Mouse (Mus musculus) embryo, embryonic 10.5 days (tissue): Measurements from ENCODE around the gene Vav1.
A peak's percentile ranks its signal among the peaks of the same experiment; 100 is the strongest.

Experiments used
- DNase-seq: peaks from one replicate; pipeline ENCODE4 v3.0.0-alpha.2; 2015; ENCODE audit warnings: low spot score

Gene Vav1

DNA sequence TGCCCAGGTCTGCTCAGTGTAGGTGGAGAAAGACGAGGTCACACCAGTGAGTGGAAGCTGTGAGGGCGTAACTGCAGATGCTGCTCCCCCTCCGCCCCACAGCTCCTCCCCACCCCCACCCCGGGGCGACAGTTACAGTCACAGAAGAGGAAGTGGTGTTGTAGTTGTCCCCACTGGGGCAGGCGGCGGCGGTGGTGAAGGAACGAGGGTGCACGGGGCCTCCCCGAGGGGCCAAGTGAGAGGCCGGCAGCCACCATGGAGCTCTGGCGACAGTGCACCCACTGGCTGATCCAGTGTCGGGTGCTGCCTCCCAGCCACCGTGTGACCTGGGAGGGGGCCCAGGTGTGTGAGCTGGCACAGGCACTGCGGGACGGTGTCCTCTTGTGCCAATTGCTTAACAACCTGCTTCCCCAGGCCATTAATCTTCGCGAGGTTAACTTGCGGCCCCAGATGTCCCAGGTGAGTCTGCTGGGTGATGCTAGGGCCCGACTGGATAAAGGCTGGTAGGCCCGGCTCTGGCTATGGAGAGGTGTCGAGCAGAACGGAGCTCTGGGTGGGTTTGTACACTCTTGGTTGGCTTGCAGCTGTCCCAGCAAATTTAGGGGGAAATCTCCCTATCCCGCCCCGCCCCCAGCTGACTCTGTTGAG, at the start of gene Vav1:
Vav1 (plus strand) TSS at position 158 of the 648 bp plus-strand sequence.
- DNase-seq: no peak

DNA sequence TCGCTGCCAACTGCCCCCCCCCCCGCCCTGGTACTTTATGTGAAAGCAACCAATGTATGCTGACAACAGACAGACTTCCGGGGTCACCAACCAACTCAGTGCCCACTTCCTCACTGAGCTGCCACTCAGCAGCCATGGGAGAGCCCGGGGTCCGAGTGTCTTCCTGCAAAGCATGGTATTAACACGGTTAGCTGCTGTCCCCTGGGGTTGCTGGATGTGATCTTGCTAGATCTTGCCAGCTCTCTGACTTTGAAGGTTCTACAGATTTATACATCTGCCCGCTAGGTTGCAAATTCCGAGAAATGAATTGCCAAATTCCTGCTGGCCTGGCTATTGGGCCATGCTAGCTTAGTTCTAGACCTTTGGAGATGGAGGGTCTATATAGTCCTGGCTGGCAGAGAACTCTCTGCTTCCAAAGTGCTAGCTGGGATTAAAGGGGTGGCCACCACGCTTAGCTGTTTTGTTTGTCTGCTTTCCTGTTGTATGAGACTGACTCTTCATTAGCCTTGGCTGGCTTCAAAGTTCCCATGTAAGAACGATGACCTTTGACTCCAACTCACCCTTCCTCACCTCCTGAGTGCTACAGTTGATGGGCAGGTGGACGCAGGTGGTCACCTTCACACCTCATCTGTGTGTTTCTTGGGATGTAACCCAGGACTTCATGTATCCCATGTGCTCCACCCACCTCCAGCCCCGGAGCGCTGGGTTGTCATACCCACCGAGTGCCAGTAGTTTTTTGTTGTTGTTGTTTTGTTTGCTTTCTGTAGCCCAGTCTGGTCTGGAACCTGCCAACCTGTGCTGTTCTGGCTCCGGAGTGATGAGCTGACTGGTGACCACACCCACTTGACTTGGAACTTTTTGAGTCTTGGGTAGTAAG, 48.8 kb upstream of the Vav1 start:
- DNase-seq: no peak

DNA sequence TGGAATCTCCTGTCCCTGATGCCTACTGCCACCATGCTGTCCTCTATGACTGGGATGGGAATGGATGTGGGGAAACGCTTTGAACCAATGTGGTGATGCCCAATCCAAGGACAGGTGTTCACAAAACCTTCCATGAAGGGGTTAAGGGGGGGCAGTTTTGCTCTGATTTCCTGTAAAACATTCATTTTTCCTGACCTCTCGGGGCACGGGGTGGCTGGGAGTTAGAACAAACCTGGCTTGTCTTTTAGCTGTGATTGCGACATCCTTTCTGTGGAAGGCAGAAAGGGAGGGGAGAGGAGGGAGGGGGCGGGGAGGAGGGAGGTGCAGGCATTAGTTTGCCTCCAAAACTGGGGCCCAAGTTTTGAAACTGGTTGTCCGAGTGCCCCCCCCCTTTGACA, 48.2 kb upstream of the Vav1 start:
- DNase-seq: no peak

DNA sequence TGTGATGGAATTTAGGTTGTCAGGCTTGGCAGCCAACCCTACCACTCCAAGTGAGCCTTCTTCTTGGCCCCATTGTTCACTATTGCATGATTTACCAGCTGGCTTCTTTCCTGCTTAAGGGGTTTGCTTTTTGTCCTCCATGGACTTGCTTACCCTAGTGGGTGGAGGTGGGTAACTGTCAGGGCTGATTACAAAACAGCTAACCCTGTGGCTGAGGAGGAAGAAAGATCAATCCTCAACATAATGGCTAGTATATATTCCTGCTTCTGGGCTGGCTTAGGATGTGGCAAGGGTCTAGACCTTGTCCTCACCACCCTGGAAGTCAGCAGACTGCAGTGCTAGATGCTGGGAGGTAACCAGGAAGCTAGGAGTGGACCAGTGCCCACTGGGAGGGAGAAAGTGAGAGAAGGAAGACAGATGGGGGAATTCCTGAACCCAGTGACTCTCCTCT, 47.6 kb upstream of the Vav1 start:
- no peak for DNase-seq

DNA sequence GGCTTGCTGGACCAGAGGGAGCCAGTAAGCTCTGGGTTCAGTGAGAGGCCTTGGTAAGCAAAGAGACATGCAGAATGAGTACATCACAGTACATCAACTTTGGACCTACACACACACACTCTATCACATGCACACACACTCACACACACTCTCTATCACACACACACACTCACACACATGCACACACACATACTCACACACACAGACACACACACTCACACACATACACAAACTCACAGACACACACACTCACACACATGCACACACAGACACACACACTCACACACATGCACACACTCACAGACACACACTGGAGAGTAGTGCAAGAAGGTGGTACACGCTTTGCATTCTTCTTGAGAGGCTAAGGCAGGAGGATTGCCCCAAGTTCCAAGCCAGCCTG, 46.7 kb upstream of the Vav1 start:
- no peak for DNase-seq

DNA sequence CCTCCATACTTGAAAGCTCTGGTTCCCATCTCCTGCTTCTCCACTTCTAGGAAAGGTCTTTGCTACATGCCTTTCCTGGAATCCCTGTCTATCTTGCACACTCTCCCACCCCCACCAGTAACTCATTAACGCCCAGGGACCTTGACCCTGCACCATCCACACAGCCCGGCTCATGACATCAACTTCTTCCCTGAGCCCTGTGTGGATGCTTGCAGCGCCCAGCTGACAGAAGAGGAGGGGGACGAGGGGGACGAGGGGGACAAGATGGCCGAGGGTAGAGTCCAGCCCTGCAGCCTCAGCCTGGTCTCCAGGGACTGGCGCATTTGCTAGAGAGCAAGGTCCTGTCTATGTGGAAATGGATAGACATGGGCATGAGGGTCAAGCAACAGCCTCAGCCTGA, 45.9 kb upstream of the Vav1 start:
- peak; percentile 5 for DNase-seq

DNA sequence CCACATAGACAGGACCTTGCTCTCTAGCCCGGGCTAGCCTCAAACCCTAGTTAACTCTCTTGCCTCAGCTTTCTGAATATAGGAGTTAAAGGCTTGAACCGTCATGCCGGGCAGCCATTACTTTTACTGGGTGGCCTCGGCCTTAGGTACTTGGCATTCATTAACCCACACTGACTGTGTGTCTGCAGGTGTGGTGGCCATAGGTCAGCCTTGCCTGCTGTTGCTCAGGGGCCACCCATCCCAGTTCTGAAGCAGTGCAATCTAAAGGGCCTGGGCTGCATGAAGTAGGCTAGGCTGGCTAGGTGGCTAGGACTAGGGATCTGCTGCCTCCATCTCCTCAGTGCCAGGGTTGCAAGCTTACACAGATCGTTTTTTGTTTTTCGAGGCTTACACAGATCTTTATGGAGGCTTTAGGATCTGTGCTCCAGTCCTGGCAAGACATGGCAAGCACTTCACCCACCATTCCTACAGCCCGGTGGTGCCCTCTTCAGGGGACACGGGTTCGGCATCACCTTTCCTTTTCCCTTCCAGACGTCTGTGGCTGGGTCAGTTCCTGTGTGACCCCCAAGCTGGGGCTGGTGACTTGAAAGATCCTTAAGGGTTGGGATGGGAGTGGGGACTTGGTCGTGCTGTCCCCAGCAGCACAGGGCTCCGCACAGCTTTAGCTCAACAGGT, 44.5 kb upstream of the Vav1 start:
- DNase-seq: no peak

DNA sequence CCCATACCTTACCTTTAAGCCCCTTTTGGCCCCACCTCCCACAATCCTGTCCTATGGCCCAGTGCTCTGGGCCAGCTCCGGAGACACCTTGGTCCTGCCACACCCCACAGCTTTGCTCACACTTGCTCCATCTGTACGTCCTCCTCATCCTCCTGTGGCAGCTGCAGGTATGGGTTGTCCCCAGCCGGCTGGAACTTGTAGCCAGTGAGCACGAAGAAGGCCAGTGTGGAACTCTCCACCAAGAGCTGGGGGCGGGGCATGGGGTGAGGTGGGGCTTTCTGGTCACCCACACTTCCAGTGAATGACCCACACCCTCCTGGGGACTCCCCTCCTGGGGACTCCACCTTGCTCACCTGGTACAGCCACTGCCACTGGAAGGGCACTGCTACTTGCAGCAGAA, 43.1 kb upstream of the Vav1 start:
- DNase-seq: no peak

DNA sequence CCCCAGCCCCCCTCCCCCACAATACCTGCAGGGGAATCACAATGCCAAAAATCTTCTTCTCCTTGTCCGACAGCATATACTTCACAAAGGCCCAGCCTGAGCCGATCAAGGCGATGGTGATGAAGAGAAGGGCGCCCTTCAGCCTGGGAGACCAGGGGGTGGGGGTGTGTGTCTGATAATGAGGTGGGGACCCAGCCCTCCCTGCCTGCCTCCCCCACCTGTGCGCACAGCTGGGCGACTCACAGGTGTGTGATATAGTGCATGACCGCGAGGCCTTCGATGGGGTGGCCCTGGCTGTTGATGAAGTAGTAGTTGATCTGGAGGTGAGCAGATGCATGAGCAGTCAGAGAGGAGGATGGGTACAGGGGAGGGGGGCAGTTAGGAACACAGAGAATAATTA, 41.7 kb upstream of the Vav1 start:
- no peak for DNase-seq

DNA sequence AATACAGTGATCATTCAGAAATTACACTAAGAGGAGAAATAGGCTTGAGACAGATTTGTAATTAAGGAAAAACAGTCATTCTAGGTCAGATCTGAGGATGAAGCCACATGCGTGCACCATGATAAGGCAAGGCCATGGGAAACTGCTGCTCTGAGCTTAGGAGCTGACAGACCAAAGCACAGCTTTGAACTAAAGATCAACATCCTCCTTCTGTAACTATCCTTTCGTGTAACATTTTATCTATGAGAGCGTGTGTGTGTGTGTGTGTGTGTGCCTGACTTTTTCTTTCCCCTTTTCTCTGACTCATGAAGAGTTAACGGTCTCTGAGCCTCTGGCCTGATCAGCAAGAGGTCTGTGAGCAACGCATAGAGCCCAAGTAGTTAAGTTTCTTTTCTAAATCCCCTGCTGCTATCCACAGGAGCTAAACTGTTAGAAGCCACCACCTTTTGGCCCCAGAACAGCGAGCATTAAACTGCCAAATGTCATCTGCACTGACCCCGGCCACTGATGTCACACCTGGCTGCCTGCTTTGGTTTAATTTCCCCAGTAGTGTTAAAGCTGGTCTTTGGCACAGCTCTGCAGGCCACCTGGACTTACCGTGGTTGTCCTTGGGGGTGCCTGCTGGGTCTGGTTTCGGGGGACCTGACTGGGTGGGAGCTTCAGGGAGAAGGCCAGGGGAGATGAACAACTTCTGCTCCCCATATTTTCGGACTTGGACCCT, 35.1 kb upstream of the Vav1 start:
- no peak for DNase-seq

DNA sequence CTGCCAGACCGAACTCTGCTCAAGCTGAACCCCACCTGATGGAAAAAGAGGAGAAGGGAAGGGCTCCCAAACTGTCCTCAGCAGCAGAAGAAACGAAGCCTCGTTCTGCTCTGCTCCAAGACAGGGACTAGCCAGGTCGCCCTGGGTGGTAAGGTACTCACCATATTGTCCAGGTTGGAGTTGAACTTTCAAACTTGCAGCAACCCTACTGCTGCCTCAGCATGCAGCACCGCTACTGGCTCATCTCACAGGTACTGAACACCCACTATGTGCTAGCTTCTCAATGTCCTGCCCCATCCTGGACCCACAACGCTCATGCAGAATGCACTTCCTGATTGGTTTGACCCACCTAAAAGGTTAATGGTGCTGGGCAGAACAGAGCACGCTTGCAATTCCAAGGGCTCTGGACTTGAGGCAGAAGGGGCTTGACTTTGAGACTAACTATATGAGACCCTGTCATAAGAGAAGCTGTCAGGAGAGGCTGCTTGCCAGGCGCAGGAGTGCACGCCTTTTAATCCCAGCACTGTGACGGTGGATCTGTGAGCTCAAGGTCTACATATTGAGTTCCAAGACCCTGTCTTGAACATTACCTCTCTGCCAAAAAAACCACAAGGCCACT, 33.5 kb upstream of the Vav1 start:
- no peak for DNase-seq

DNA sequence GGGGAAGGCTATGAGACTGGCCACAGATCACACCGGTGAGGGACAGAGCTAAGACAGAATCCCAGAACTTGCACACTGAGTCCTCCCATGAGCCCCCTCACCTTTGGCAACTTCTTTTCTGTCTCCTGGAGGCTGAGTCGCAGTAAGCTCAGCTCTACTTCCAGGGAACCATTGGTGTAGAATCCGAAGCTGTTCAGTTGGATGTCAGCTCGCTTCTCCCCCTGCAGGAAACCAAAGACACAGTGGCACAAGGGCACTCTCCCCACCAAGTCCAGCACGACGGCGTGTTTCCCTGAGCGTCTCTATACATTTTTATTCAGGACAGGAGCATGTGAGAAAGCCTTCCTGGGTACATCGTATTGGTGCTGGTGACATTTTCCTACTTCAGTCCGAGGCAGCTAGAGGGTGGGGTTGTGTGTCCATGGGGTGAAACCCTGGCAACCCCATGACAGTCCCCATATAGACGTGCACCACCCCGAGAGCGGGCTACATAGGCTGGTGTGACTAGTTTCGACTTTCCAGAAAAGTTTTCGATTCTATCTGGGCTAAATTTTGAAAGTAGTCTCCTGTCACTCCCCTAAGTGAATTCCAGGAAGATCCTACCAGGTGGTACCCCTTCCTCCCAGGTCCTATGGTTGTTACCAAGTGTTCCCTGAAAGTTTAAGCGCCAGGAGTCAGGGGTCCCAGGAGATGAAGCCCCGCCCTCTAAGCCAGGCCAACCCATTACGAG, 32.1 kb upstream of the Vav1 start:
- peak; percentile 89 for DNase-seq

DNA sequence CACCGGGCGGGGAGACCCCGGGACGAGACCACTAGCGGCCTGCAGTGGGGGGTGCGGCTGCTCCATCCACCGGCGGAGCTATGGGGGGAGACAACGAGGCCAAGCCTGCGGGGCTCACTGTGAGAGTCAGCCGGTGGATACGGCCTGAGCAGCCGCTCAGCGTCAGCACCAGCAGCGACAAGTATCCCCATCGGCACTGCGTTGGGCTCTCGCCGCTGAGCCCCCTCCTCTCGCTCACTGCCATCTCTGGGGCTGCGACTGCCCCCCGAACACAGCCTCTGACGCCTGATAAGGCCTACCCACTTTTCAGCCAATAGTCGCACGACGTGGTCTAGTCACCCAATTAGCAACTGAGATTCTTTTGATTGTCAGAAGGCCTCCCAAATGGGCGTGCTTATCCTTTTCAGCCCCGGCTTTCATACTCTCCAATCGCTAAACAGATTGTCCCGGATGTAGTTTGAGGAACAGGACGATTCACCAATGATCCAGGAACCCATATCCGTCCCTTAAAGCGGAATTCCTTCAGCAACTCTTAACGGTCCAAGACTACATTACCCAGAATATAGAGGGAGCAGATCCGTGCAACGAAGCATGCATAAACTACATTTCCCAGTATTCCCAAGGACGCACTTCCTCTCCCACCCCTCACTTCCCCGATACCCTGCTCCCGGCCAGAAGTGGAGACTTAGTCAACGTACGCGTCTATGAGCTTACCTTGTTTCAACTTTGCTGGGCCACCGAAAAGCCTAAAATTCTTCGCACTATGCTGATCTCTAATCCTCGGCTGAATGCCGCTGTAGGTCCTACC, 31.3 kb upstream of the Vav1 start:
- peak; percentile 99 for DNase-seq

DNA sequence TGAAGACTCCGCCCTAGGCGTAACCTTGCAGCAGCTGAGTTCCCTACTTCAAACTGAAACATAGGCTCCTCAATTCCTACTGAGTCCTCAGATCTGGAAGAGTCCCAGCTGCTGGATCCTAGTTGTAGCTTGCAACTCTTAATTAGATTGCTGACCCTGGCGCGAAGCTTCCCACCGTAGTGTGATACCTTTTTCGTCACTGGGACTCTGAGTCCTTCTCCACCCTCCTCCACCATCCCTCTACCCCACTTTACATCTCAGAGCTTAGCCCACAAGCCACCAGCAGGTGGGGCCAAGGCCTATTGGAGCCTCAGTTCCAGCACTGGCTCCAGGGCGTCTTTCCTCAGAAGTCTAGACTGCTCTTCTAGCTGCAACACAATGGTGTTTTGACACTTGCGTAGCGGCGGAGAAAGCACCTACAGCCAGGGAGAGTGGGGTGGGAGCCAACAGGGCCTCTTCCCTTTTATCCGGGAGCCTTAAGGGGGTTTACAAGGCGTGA, 30.6 kb upstream of the Vav1 start, which contains the start of gene Gpr108:
Gpr108 (minus strand) TSS at position 246 of the 499 bp plus-strand sequence.
- DNase-seq: peak; percentile 93

DNA sequence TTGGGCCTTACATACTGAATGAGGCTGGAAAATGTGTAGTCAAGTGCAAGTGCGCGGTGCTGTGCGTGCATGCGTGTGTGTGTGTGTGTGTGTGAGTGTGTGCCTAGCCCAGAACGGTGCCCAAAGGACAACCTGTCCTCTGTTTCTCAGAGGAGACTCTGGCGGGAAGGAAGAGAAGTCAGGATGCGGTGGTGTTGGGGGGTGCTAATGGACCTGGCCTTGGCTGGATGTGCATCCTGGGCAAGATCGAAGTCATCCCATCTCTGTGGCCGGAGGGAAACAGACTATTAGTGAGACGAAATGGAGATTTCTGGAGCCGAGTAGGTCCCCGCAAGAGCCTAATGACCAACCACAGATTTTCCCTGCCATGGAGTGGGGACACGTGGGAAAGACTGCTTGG, 30.1 kb upstream of the Vav1 start:
- DNase-seq: no peak

DNA sequence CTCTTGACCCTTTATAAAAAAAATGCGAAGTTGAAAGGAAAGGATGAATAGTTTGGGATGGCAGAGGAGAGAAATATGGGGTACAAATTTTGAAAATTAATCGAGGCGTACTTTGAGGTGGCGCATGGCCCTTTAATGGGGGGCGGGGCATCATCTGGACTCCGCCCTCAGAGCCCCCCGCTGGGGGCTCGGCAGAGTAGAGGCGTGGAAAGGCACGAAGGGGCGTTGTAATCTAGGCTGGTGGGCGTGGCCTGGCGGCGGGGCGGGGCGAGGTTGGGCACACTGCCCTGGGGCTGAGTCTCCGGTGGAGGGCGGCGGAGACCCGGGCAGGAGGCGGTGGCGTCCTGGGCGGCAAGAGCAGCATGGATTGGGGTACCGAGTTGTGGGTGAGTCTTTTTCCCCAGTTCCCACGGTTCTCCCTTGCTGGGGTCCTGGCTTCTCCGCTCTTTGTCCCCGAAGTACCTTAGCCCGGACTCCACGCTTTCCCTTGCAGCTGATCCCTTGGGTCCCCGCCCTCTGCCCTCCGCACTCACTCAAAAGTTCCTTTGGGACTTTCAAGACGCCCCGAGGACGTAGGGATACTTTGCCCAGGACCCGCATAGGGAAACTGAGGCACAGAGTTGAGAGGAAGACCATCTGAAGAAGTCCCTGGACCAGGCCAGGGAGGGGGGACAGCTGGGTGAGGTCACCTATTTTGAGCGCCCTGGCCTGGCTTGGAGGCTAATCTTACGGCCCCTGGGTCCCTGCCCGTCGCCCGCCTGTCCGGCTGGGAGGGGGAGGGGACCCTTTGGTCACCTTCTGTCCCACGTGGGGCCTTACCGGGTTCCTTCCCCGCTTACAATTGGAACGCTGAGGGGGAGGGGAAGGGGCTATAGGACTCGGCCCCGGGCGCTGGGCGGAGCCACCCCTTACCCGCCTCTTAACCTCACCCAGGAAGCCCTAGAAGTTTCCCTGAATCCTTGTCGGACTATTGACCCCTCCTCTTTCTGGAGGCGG, 29.4 kb upstream of the Vav1 start, which contains the start of gene Trip10:
Trip10 (plus strand) TSS at position 270 of the 996 bp plus-strand sequence.
- peak; percentile 95 for DNase-seq

DNA sequence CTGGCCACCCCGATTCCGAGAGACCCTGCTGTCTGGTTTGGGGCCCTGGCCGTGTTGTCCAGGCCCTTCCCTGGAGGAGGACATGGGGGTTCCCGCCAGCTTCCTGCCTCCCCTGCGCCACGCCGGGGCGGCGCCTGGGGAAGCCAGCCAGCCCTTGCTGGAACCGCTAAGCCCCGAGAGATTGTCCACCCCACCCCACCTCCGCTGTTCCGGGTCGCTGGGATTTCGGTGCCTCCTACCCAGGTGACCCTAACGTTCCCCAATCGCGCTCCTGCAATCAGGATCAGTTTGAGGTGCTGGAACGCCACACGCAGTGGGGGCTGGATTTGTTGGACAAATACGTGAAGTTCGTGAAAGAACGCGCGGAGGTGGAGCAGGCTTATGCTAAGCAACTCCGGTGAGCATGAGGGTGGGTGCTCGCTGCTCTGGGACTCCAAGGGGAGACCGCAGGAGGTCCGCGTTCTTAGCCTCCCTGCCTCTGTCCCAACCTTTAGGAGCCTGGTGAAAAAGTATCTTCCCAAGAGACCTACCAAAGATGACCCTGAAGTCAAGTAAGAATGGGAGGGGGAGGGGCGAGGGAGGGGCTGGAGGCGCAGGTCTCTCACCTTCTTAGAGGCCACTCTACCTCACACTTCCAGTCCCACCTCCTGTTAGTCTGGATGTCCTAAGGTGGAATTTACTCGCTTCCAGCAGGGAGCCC, 28.3 kb upstream of the Vav1 start:
- DNase-seq: peak; percentile 28

DNA sequence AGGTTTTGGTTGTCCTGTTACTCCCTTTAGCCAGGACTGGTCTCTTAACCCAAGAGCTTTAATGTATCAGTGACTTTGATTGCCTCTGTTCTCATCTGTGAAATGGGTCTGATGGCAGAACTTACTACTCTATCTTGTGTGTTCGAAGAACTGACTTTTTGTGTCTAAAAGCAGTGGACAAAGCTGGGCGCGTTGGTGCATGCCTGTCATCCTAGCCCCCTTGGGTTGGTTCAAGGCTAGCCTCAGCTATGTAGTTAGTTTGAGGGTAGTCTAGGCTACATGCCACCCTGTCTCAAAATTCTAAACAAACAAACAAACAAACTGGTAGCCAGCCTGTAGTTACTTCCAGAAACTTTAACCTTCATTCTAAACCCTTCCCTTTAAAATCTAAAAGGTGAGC, 27.5 kb upstream of the Vav1 start:
- no peak for DNase-seq
